Mouse (Mus musculus) neural tube, embryonic 13.5 days (tissue): ENCODE measurements at regions not wholly inside any gene's neighbourhood (a gene's known extent, or its start where the extent isn't known, plus 50 kb on each side); places are given as distances from the start of the nearest gene placed in this dataset.

Source experiments
- ATAC-seq: fragments of 200-750 bp; cut with Nextera tagmentation; 2 replicates; pipeline ENCODE4 v1.8.0; 2017; ENCODE audit warnings: low read depth, mild to moderate bottlenecking, moderate TSS enrichment, moderate library complexity
- H3K27ac ChIP-seq: fragments of 300-500 bp; sonication (generic); replicated peaks from 2 replicates; pipeline ENCODE4 v1.5.1; 2015; ENCODE audit warnings: moderate library complexity, mild to moderate bottlenecking, inconsistent platforms
- H3K27me3 ChIP-seq: fragments of 300-500 bp; sonication (generic); 2 replicates; pipeline ENCODE4 v1.6.1; 2015; ENCODE audit warnings: mild to moderate bottlenecking, inconsistent platforms
- H3K36me3 ChIP-seq: fragments of 300-500 bp; sonication (generic); 2 replicates; pipeline ENCODE4 v1.6.1; 2015; ENCODE audit warnings: mild to moderate bottlenecking, inconsistent platforms
- H3K4me1 ChIP-seq: fragments of 300-500 bp; sonication (generic); replicated peaks from 2 replicates; pipeline ENCODE4 v1.6.1; 2015; ENCODE audit warnings: inconsistent platforms
- H3K4me2 ChIP-seq: fragments of 300-500 bp; sonication (generic); 2 replicates; pipeline ENCODE4 v1.6.1; 2015; ENCODE audit warnings: inconsistent platforms, mild to moderate bottlenecking, moderate library complexity
- H3K4me3 ChIP-seq: fragments of 300-500 bp; sonication (generic); 2 replicates; pipeline ENCODE4 v1.5.1; 2015; ENCODE audit warnings: mild to moderate bottlenecking, inconsistent platforms
- H3K9ac ChIP-seq: fragments of 300-500 bp; sonication (generic); 2 replicates; pipeline ENCODE4 v1.6.1; 2015; ENCODE audit warnings: moderate library complexity, mild to moderate bottlenecking, inconsistent platforms
- H3K9me3 ChIP-seq: fragments of 300-500 bp; sonication (generic); 2 replicates; pipeline ENCODE4 v1.6.1; 2016; ENCODE audit warnings: inconsistent platforms
- WGBS: fragments of 180-500 bp; shearing (Covaris S2); methylation state at CpG from one replicate; pipeline ENCODE4 v1.1.7; 2015; 5-methylcytosine and 5-hydroxymethylcytosine counted together

GRCm38 (mm10) chr8:47769452-47769851 is 52.5 kb upstream of the Cldn24 start:
- no peak for ATAC-seq
- Histone ChIP-seq H3K4me1 (peaks cover 4% of the 10 kb centered on the region), H3K9ac (no peak overlapping the region), H3K27me3 (no peaks in the 10 kb centered on the region), H3K4me2 (no peak overlapping the region), H3K27ac (no peak overlapping the region), H3K9me3 (no peaks in the 10 kb centered on the region), H3K4me3 (no peak overlapping the region), H3K36me3 (no peaks in the 10 kb centered on the region)
- 86% methylated on average over 5 of the region's 5 CpGs for WGBS

DNA sequence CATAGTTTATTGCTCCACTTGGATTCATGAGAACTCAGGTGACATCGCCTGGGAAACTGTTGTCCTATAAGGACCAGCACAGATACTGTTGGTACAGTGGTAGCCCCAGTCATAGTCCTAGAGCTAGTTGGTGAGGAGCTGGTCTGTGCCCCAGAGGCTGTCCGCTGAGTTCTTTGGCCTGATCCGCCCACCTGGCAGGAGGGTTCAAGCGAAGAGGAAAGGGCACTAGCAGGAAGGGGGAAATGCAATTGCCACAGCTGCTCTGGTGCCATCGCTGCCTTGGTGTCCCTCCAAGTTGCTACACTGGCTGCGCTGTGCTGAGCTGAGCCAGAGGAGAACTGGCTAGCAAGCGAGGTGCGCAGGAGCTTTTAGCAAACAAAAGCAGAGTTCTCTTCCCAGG is 53.2 kb upstream of the Cldn24 start:
- Histone ChIP-seq H3K4me2 (no peak overlapping the region), H3K27ac (no peak overlapping the region), H3K9ac (no peak overlapping the region), H3K36me3 (no peaks in the 10 kb centered on the region), H3K27me3 (no peaks in the 10 kb centered on the region), H3K4me1 (peaks cover 11% of the 10 kb centered on the region), H3K9me3 (no peaks in the 10 kb centered on the region), H3K4me3 (no peak overlapping the region)
- 90% methylated on average over 8 of the region's 8 CpGs for WGBS
- no peak for ATAC-seq

- H3K36me3 ChIP-seq, result no peaks in the 10 kb centered on the region
- WGBS, result 30% methylated on average over 15 of the region's 15 CpGs
- no peak overlapping the region for H3K4me3 ChIP-seq
- no peak overlapping the region for H3K9ac ChIP-seq
- peak overlapping the region; percentile 42 for H3K4me2 ChIP-seq
- no peaks in the 10 kb centered on the region for H3K9me3 ChIP-seq
- H3K27ac ChIP-seq, result no peak overlapping the region
- no peaks in the 10 kb centered on the region for H3K27me3 ChIP-seq
- ATAC-seq, result no peak
- peaks cover 22% of the 10 kb centered on the region for H3K4me1 ChIP-seq
These were observed 50.7 kb upstream of the Cdkn2aip start for GRCm38 (mm10) chr8:47764480-47764879.

DNA sequence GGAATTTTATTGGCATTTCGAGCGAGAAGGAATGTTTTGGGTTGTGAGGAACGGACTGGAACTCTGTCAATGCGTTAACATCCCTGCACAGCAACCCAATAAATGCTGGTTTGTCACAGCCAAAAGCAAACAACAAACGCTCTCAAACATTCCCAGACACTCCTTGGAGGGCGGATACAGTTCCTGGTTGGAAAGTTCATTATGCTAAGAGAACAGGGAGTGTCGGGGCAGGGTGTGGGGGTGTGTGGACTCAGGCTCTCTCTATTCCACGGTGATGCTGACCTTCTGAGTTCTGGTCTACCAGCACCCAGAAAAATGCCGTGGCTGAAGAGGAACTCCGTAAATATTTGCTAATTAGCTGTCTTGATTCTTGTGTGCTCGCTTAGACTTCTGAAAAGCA is 50.3 kb upstream of the Cdkn2aip start:
- peaks cover 22% of the 10 kb centered on the region for H3K4me1 ChIP-seq
- 34% methylated on average over 11 of the region's 11 CpGs for WGBS
- H3K27ac ChIP-seq, result no peak overlapping the region
- no peaks in the 10 kb centered on the region for H3K36me3 ChIP-seq
- H3K4me2 ChIP-seq, result peak overlapping the region; percentile 42
- H3K27me3 ChIP-seq, result no peaks in the 10 kb centered on the region
- no peak overlapping the region for H3K9ac ChIP-seq
- H3K4me3 ChIP-seq, result no peak overlapping the region
- ATAC-seq, result no peak
- no peaks in the 10 kb centered on the region for H3K9me3 ChIP-seq
